ENCODE assay signal across 12 mouse cellular contexts in the genomic region with DNA sequence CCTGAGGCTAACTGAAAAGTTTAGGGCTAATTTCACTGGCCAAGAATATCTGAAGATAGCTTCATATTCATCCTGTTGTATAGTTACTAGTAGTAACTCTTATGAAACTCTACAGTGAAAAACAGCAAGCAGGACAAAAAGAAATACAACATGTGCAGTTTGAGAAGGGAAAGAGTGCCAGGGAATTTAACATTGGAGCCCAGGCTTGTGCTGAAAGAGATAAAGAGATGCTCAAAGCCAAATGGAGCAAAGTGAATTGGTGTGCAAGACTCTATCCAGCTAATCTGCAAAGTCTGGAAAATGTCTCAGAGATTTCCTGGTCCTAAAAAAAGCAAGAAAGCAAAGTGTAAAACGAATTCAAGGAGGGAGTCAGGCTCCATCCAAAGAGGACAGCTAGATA.
"Had no signal": no experiment of that assay in that cellular context is flagged by ENCODE, and none has a peak within 500 bp of the region (broad histone marks: within the 10 kb centered on the region; RNA-seq: fewer than 3 reads in every experiment).

No protein-coding gene starts in this region.

- DNase-seq: gastrocnemius, adult 2 months; gastrocnemius, postnatal 10 days; gastrocnemius, postnatal 25 days; heart, postnatal 4 days; kidney, adult 11 months; kidney, adult 2 months; kidney, adult 9 months; kidney, postnatal 14 days; kidney, postnatal 36 days; layer of hippocampus, adult 9-11 months; layer of hippocampus, postnatal 36 days; left cerebral cortex, postnatal 4 days had no signal
